Mouse (Mus musculus): ENCODE results near the gene Eed. TPM values are rescaled to one million over a fixed set of nuclear protein-coding genes. Genes with fewer than 3 reads are reported as not detected.
"Not testable (repeated sequence)": the region's sequence is repeated elsewhere in the genome, so short reads cannot be mapped to it uniquely, and the experiment has no call there.

The Eed gene
- 10 to 100 TPM; 41.0 to 56.5 TPM for total RNA-seq (2021)
- long read RNA-seq, experiment 1, transcript Eed-201 (12 exons, 2,067 nt): major isoform, 35 of 54 reads
- long read RNA-seq, experiment 1, partial matches to known transcripts: 1 of 54 reads
- long read RNA-seq, experiment 1, other reads (novel, unspliced or antisense): 17 of 54 reads
- long read RNA-seq, experiment 2, transcript Eed-201 (12 exons, 2,067 nt): major isoform, 9 of 14 reads
- long read RNA-seq, experiment 2, partial matches to known transcripts: 0 of 14 reads
- long read RNA-seq, experiment 2, other reads (novel, unspliced or antisense): 5 of 14 reads

- DNase-seq: peak; percentile 96 to 98
These were observed at the start of gene Eed for GRCm38 (mm10) chr7:89980485-89981422. Gene Eed (minus strand): TSS chr7:89980983.

GRCm38 (mm10) chr7:90029548-90030485, 49.0 kb upstream of the Eed start:
- DNase-seq: no peak

GRCm38 (mm10) chr7:90028888-90029547, 48.2 kb upstream of the Eed start:
- DNase-seq: peak in 1 of 2 experiments; percentile 44

DNA sequence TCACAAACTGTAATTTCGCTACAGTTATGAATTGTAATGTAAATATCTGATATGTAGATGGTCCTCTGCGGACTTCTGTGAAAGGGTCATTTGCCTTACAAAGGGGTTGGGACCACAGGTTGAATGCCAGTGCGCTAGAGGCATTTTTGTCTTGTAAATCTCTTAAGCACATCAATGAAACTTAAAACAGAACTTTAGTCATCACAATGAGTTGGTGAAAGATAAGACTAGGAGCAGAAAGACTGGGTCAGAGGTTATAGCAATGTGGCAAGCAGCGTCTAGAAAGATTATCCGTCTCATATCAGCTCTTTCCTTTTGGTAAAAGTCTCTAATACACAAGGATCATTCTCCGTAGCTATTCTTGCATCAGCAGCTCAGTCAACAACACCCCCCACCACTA, 44.2 kb upstream of the Eed start:
- DNase-seq: no peak

GRCm38 (mm10) chr7:90022974-90023707, 42.4 kb upstream of the Eed start:
- no peak for DNase-seq

DNA sequence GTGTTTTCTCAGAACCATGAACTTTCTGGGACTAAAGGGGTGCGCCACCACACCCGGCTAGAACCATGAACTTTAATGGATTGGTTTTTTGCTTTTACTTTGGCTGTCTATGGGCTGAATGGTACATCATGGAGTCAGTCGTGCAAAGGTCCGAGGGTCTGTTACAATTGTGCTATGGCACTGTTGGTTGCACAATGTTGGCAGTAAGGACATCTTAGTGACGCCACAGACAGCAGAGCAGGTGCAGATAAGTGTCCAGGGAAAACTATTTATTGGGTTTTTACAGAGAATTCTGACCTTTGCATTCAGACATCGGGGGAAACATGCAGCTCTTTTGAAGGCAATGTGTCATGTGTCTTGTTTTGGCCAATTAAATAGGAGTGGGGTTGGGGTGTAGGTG, 39.5 kb upstream of the Eed start:
- no peak for DNase-seq

GRCm38 (mm10) chr7:90019570-90019969, 38.8 kb upstream of the Eed start:
- DNase-seq: no peak

GRCm38 (mm10) chr7:90016930-90017588, 36.3 kb upstream of the Eed start:
- DNase-seq: no peak

GRCm38 (mm10) chr7:90016459-90016858, 35.7 kb upstream of the Eed start:
- no peak for DNase-seq

GRCm38 (mm10) chr7:90006667-90007653, 26.2 kb upstream of the Eed start:
- DNase-seq: no peak

DNA sequence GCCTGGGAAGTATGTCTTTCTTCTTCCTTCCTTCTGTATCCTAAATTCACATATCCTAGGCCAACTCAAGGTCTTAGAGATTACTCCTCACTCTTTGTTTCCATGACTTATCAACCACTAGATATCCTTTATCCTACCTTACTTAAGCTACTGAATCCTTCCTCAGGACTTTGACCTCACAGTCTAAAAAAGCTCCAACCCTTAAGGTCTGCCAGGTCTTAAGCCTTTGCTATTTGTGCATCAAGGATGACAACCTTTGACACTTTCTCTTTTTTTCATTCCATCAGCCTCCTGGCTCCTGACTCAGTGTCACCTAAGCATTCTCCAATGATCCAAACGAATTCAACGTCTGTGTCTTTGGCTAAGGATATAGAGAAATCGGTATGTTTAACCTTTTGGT, 24.0 kb upstream of the Eed start:
- no peak for DNase-seq

- no peak for DNase-seq
These were observed 21.6 kb upstream of the Eed start for GRCm38 (mm10) chr7:90002375-90002774.

DNA sequence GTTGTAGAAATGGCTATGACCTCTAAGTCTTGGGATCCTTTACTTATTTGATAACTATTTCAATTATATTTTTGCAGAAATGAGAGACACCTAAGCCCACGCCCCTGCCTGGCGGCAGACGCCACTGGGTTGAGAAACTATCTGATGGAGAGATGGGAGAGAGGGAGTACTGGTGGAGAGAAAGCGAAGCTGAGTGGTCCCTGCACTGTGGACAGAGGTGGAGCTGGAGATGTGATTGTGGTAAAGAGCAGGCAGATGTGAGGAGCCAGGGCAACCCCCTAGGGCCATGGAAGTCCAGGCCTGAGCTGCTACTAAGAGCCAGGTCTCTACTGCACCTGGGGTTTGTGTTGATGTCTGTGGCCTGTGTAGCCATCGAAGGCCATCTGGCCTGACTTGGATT, 18.7 kb upstream of the Eed start:
- DNase-seq: no peak

DNA sequence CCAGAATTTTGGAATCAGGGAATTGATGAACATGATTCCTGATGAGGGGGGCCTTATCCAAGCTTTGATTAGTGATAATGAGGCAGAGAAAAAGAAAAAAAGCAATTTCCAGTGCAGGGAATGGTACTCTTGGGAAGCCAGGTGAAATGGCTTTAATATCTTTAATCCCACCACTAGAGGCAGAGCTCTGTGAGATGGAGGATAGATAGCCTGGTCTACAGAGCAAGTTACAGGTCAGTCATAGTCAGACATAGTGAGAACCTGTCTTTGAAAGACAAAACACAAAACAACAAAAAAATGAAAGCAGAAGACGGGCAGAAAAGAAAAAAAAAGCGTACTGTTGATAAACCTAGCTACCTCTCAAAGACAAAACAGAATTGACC, 17.8 kb upstream of the Eed start:
- no peak for DNase-seq

- DNase-seq: peak; percentile 7 to 56
These were observed 17.3 kb upstream of the Eed start for GRCm38 (mm10) chr7:89998006-89998623.

GRCm38 (mm10) chr7:89997526-89997925, 16.7 kb upstream of the Eed start:
- not testable (repeated sequence) for DNase-seq

DNA sequence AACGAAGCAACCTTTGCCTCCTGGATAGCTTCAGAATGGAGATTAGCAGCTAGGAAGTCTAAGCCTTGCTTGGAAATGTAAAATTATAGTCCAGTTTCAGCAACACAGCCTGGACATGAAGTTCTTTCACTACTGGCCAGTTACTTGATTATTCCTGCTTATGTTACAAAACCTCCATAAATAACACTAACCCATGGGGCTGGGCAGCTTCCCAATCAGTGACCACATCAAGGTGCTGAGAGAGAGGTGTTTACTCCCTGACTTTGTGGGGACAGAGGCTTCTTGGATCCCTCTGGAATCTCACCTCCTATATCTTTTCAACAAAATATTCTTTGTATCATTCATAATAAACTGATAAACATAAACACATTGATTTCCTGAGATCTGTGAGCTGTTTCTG, 12.3 kb upstream of the Eed start:
- DNase-seq: no peak

- DNase-seq: no peak
These were observed 3.6 kb upstream of the Eed start for GRCm38 (mm10) chr7:89984421-89984820.

- DNase-seq: no peak
These were observed 2.7 kb upstream of the Eed start for GRCm38 (mm10) chr7:89983441-89983840.

Measured in adrenal gland, postnatal 36 days (tissue).